Mouse (Mus musculus) E14TG2a.4 (cell line): Measurements from ENCODE around the gene Tomm6.

Experiments
- H3K27me3 ChIP-seq: 2 replicates; pipeline ENCODE4 v1.6.1; 2014; ENCODE audit warnings: low read length, control low read depth; ENCODE audit not compliant: insufficient read depth
- H3K36me3 ChIP-seq: 2 replicates; pipeline ENCODE4 v1.6.1; 2014; ENCODE audit warnings: low read length, control low read depth; ENCODE audit not compliant: insufficient read depth
- H3K4me1 ChIP-seq: replicated peaks from 2 replicates; pipeline ENCODE4 v1.6.1; 2014; ENCODE audit warnings: low read depth, low read length, control low read depth
- H3K4me3 ChIP-seq: replicated peaks from 2 replicates; pipeline ENCODE4 v1.5.1; 2014; ENCODE audit warnings: mild to moderate bottlenecking, low read length
- H3K9me3 ChIP-seq: 2 replicates; pipeline ENCODE4 v1.6.1; 2014; ENCODE audit warnings: low read length, control low read depth
- CTCF ChIP-seq: conservative IDR thresholded peaks from 2 replicates; pipeline ENCODE4 v1.5.1; 2014; ENCODE audit warnings: low read length
- NANOG ChIP-seq: IDR thresholded peaks from 2 replicates; pipeline ENCODE4 v1.6.1; 2014; ENCODE audit warnings: borderline replicate concordance, low read length, mixed read lengths
- POU5F1 ChIP-seq: IDR thresholded peaks from 2 replicates; pipeline ENCODE4 v1.6.1; 2014; ENCODE audit warnings: low read length, borderline replicate concordance

Gene Tomm6

GRCm38 (mm10) chr17:47699055-47699454 lies 10.9 kb upstream of the Tomm6 start:
- no peak for TF ChIP-seq POU5F1
- TF ChIP-seq CTCF = no peak
- no peak for TF ChIP-seq NANOG
- H3K36me3 ChIP-seq = peaks cover 51% of the 10 kb centered on the region
- no peaks in the 10 kb centered on the region for H3K9me3 ChIP-seq
- no peak overlapping the region for H3K4me3 ChIP-seq
- H3K4me1 ChIP-seq = peaks cover 68% of the 10 kb centered on the region
- H3K27me3 ChIP-seq = peaks cover 27% of the 10 kb centered on the region

DNA sequence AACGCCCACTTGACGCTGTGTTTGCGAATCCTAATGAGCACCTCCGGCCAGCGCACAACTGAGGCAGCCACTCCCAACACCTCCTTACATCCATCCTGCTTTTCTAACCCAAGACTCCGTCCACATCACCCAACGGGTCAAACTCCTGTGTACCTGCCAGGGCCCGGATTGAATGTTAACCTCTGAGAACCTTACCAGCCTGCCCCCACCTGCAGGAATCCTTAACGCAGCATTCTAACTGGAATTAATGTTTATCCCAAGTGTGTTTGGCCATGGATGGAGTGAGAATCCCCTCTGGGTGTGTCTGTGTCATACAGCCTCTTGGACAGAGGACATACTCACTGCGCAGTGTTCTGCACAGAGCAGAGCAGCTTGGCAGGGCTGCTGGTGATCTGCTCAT lies 10.0 kb upstream of the Tomm6 start:
- TF ChIP-seq POU5F1 (no peak), NANOG (no peak), CTCF (no peak)
- no peak overlapping the region for H3K4me3 ChIP-seq

GRCm38 (mm10) chr17:47695337-47695710 lies 7.1 kb upstream of the Tomm6 start:
- Histone ChIP-seq H3K36me3 (peaks cover 33% of the 10 kb centered on the region), H3K27me3 (peaks cover 63% of the 10 kb centered on the region), H3K4me1 (peaks cover 66% of the 10 kb centered on the region), H3K9me3 (no peaks in the 10 kb centered on the region), H3K4me3 (peak overlapping the region; percentile 86)
- TF ChIP-seq NANOG (no peak), POU5F1 (no peak), CTCF (no peak)

More for the DNA sequence above, 10.0 kb upstream of the Tomm6 start:
- Histone ChIP-seq H3K27me3 (peaks cover 36% of the 10 kb centered on the region), H3K36me3 (peaks cover 51% of the 10 kb centered on the region), H3K9me3 (no peaks in the 10 kb centered on the region), H3K4me1 (peaks cover 66% of the 10 kb centered on the region)

- Histone ChIP-seq H3K36me3 (peaks cover 27% of the 10 kb centered on the region), H3K9me3 (no peaks in the 10 kb centered on the region), H3K4me1 (peaks cover 66% of the 10 kb centered on the region), H3K27me3 (peaks cover 65% of the 10 kb centered on the region), H3K4me3 (peak within 1 kb of the TSS; percentile 86)
- no peak for TF ChIP-seq NANOG
- TF ChIP-seq CTCF = peak; percentile 25
- TF ChIP-seq POU5F1 = no peak
Observed at GRCm38 (mm10) chr17:47694503-47695336, 6.5 kb upstream of the Tomm6 start, which contains the start of gene Prickle4. TSS of gene Prickle4 (minus strand) at chr17:47694736.

- H3K27me3 ChIP-seq = peaks cover 70% of the 10 kb centered on the region
- peak within 1 kb of the TSS; percentile 86 for H3K4me3 ChIP-seq
- peaks cover 66% of the 10 kb centered on the region for H3K4me1 ChIP-seq
- no peaks in the 10 kb centered on the region for H3K9me3 ChIP-seq
- TF ChIP-seq NANOG (no peak), CTCF (no peak), POU5F1 (no peak)
- H3K36me3 ChIP-seq = peaks cover 22% of the 10 kb centered on the region
Observed at GRCm38 (mm10) chr17:47694442-47694502, 6.1 kb upstream of the Tomm6 start, which contains the start of gene Gm21981. TSS of gene Gm21981 (minus strand) at chr17:47694455.

DNA sequence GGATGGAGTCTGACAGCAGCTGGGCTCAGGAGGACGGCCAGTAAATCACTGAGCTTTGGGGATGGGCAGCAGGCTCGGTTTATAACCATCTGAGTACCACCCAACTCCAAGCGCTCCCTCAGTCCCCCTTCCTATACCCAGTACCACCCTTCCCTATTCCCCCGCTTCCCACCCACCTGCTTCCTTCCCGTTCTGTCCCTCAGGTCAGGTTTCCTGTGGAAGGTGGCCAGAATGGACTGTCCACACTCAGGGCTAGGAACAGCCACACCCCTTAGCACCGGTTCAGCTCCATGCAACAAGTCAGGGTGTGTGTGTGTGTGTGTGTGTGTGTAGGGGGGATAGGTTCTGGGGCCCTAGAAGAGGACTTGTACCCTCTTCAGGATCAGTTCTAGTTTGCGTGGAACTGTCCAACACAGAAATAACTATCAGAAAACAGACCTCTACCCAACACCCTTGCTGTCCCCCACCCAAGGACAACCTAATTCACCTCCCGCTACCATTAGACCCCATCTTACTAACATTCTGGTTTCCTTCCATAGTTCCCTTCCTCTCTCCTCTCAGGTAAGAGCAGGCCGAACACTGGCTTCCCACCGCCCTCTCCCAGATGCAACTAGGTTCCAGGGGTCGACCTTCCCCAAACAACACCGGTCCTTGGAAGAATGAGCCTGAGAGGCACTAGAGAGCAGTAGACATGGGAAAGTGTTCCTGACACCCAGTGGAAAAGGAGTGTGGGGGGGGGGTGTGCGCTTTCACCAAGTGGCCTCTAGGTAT lies 5.7 kb upstream of the Tomm6 start:
- Histone ChIP-seq H3K4me1 (peaks cover 66% of the 10 kb centered on the region), H3K36me3 (peaks cover 18% of the 10 kb centered on the region), H3K4me3 (peak overlapping the region; percentile 86), H3K9me3 (no peaks in the 10 kb centered on the region), H3K27me3 (peaks cover 74% of the 10 kb centered on the region)
- TF ChIP-seq POU5F1 (no peak), NANOG (no peak), CTCF (no peak)

- H3K4me1 ChIP-seq = peaks cover 64% of the 10 kb centered on the region
Observed at GRCm38 (mm10) chr17:47691650-47692049, 3.5 kb upstream of the Tomm6 start.

DNA sequence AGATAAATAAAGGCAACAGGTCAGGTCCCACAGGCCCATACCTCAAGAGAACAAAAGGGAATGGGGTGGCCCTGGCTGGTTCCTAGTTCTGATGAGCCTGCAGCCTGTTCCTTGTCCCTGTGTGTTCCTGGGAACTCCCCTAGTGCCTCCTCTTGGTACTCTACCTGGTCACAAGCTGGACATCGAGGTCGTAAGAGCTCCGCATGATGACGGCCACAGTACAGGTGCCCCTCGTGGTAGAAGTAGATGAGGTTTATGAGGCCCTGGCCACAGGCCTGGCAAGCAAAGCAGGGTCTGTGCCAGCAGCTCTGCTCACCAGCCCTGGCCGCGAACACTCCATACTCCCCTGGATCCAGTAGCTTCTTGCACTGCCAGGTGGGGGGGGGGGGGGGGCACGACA lies 1.7 kb upstream of the Tomm6 start:
- Histone ChIP-seq H3K9me3 (no peaks in the 10 kb centered on the region), H3K4me3 (no peak overlapping the region), H3K4me1 (peaks cover 73% of the 10 kb centered on the region), H3K36me3 (peaks cover 24% of the 10 kb centered on the region), H3K27me3 (peaks cover 54% of the 10 kb centered on the region)
- TF ChIP-seq POU5F1 (no peak), NANOG (no peak), CTCF (no peak)

More at GRCm38 (mm10) chr17:47691650-47692049, 3.5 kb upstream of the Tomm6 start:
- Histone ChIP-seq H3K27me3 (peaks cover 67% of the 10 kb centered on the region), H3K9me3 (no peaks in the 10 kb centered on the region), H3K4me3 (no peak overlapping the region), H3K36me3 (peaks cover 7% of the 10 kb centered on the region)
- TF ChIP-seq POU5F1 (no peak), NANOG (peak; percentile 44; the same call in 1 of the 2 replicates), CTCF (no peak)
